Mouse (Mus musculus) CD8-positive naive resting alpha-beta T cell, adult 2 months (primary cell): Measurements from ENCODE around the gene Ttll8.

ENCODE experiments used
- DNase-seq, 2 experiments: peaks; one replicate each; pipeline ENCODE4 v3.0.0; 2022; ENCODE audit warnings: low read depth in 2 of 2, low spot score in 2 of 2

Gene Ttll8

DNA sequence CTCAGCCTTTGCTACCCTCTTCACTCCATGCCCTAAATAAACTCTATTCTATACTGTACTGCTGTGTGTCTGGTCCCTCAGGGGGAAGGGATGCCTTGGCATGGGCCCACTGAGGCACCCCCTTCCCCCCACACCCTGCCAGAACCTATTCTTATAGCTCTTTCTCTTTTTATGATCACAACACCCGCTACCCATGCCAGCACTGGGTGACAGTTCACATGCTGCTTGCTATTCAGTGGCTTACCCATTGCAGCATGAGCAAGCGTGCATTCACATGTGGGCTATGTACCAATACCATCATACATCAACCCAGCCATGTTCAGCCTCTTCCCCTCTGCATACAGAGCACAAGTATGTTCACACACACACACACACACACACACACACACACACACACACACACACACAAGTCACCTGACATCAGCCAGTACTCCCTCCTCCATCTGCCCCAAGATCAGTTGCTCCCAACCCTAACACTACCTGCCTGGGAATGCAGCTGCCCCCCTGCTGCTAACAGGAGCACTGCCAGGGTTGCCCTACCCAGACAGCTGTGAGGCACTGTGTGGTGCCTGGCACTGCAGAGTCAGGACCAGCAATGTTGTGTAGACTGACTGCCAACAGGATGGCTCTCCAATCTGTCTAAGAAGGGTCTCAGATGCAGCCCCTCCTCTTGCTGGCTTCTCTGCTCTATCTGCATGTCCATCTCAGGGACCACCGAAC lies 112.5 kb downstream of the Ttll8 start:
- DNase-seq: no peak

DNA sequence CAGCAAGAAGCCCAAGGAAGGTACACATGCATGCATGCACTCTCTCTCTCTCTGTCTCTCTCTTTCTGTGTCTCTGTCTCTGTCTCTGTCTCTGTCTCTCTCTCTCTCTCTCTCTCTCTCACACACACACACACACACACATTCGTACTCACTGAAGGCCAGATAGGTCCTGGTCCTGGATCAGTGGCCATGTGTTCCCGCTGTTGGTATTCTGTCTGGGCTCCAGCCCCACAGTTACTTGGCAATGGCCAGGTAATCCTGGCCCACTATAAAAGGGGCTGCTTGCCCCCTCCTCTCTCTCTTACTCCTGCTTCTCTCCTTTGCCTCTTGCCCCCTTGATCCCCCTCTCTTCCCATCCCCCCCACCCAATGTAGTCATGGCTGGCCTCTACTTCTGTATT lies 113.1 kb downstream of the Ttll8 start:
- no peak for DNase-seq
